Mouse (Mus musculus): ENCODE results near the gene Sult5a1. TPM values are rescaled to one million over a fixed set of nuclear protein-coding genes. Genes with fewer than 3 reads are reported as not detected.
A peak's percentile ranks its signal among the peaks of the same experiment; 100 is the strongest.

Gene Sult5a1
- total RNA-seq, 2 experiments from 2014 or later, result not detected

DNA sequence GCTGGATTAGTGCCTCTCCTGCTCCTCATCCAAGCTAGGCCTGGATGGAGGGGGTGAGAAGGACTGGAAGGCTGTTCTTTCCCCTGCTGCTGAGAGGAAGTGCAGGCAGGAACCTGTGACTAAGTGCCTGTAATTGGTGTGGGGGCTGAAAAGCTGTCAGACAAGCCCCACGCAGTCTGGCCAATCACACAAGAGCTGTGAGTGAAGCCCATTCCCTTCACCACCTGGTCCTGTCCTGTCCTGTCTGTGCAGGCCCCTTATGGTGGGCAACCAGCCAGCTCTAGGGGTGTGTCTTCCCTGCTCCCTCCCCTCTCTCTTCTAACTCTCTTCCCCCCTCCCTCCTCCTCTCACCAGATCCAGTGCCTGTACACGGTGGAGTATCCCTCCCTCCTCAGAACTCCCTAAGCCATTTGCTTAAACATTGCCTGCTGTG lies 20.5 kb downstream of the Sult5a1 start:
- intact Hi-C loops (cut with DNase I), result no loop called here
- DNase-seq (ENCODE audit: low spot score in 2 of 2), result peak; percentile 60 to 69

DNA sequence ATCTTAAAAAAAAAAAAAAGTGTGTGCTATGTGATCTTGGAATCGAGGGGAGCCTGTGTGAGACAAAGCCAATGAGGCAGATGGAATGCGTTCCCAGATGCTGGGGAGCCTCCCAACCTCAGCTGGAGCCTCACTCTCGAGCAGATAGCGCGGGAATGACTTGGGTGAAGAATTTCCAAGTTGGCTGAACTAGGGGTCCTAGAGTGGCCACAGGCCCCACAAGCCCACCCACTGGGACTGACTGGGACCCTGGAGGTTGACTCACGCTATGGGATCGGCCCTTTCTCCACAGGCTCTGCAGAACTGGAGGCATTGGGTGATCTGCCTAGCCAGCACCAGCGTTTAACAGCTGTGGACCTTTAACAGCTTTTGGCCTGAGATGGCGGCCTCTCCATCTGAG lies 21.8 kb downstream of the Sult5a1 start:
- intact Hi-C loops (cut with DNase I), result no loop called here

DNA sequence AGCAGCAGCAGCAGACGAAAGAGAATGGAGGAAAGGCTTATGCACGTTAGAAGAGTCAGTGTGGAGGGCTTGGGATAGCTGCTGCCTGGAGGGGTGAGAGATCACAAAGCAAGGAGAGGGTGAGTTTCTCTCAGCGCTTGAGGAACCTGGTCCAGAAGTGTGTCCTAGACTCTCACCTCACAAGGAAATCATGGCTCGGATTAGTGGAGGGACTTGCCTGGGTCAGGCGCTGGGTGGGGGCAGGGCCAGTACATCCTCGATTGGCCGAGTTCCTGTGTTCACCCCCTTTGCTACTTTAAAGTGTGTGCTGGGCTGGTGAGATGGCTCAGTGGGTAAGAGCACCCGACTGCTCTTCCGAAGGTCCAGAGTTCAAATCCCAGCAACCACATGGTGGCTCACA lies 22.3 kb downstream of the Sult5a1 start:
- intact Hi-C loops (cut with DNase I), result no loop called here
- no peak for DNase-seq (ENCODE audit: low spot score in 2 of 2)

More for the DNA sequence above, 21.8 kb downstream of the Sult5a1 start:
- no peak for DNase-seq (ENCODE audit: low spot score in 2 of 2)

DNA sequence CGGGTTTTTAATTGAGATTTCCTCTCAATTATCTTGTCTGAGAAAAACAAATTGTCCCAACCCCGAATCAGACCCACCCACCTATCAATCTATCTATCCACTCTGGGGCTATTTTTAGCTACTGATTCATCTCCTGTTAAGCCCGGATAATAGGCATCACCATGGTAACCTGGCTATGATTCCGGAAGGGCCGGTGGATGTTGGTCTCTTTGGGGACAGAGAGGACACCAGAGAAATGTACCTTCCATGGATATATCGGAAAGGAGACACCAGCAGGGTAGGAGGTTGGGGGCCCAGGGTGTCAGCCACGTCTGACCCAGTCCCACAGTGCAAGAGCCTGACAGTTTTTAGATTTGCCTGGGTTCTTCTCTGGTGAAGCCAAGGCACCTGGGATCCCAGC lies 22.7 kb downstream of the Sult5a1 start:
- no peak for DNase-seq (ENCODE audit: low spot score in 2 of 2)
- intact Hi-C loops (cut with DNase I), result no loop called here

- intact Hi-C loops (cut with DNase I), result no loop called here
- no peak for DNase-seq (ENCODE audit: low spot score in 2 of 2)
Measured at GRCm38 (mm10) chr8:123134149-123134713, 23.9 kb downstream of the Sult5a1 start.

DNA sequence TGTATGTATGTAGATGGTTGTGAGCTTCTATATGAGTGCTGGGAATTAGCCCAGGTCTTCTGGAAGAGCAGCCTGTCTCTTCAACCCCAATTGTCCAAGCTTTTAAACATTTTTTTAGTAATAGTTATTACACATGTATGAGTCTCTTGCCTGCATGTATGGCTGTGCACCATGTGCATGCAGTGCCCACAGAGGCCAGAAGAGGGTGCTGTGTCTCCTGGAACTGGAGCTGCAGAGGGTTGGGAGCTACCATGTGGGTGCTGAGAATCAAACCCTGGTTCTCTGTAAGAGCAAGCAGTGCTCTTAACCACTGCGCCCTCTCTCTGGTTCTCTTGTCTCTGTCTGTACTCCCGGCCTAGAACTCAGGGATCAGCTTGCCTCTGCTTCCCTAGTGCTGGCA lies 25.2 kb downstream of the Sult5a1 start:
- no peak for DNase-seq (ENCODE audit: low spot score in 2 of 2)
- intact Hi-C loops (cut with DNase I), result no loop called here

GRCm38 (mm10) chr8:123131041-123131440 lies 27.1 kb downstream of the Sult5a1 start:
- intact Hi-C loops (cut with DNase I), result no loop called here
- DNase-seq (ENCODE audit: low spot score in 2 of 2), result no peak

- DNase-seq (ENCODE audit: low spot score in 2 of 2), result no peak
- intact Hi-C loops (cut with DNase I), result no loop called here
Measured at GRCm38 (mm10) chr8:123126193-123126816, 31.8 kb downstream of the Sult5a1 start.

DNA sequence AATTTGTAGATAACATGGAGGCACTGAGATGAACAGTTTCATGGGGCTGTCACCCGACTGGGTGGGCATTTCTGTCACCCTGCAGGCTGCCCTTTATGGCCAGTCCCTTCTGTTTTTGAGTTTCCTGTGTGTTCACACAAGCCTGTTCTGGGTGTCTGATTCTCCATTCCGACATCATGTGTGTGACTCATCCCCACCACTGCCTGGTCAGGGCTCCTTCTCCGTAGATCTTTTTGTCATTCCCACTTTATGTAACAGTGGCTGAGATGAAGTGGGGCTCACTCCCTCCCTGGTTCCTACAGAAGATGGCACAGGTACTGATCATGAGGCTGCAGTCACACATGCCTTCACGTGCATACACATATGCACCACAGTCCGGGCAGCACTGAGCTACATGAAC lies 35.4 kb downstream of the Sult5a1 start:
- intact Hi-C loops (cut with DNase I), result no loop called here
- no peak for DNase-seq (ENCODE audit: low spot score in 2 of 2)

DNA sequence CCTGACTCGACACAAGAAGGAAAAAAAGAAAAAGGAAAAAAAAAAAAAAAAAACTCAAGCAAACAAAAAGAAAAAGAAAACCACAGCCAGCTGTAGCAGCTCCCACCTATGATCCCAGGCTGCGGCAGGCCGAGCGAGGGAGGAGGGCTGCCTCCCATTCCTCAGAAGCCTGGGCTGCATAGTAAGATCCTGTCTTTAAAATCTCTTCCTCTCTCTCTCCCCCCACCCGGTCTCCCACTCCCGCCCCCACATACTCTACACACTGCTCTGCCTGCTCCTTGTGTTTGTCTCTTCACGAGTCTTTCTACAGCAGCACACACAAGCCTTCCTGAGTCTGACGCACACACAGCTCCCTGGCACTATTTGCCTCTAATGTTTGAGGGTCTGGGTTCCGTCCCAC lies 36.1 kb downstream of the Sult5a1 start:
- intact Hi-C loops (cut with DNase I), result no loop called here
- no peak for DNase-seq (ENCODE audit: low spot score in 2 of 2)

DNA sequence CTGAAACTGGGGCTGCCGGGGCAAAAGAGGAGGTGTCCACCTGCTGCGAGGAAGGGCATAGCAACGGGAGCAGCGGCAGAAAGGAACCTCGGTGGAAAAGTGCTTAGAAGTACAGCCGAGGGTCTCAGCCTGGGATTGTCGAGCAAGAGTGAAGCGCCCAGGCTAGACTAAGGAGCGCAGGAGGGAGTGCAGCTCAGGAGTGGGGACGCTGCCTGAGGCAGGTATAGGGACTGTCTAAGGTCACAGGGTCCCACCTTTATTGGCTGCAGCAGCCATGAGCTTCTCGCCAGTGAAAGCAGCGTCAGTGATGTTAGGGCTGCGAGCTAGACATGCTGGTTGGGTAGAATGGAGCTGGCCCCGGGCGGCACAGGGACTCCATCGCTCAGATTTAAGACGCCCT lies 40.4 kb downstream of the Sult5a1 start:
- DNase-seq (ENCODE audit: low spot score in 2 of 2), result no peak
- intact Hi-C loops (cut with DNase I), result no loop called here

DNA sequence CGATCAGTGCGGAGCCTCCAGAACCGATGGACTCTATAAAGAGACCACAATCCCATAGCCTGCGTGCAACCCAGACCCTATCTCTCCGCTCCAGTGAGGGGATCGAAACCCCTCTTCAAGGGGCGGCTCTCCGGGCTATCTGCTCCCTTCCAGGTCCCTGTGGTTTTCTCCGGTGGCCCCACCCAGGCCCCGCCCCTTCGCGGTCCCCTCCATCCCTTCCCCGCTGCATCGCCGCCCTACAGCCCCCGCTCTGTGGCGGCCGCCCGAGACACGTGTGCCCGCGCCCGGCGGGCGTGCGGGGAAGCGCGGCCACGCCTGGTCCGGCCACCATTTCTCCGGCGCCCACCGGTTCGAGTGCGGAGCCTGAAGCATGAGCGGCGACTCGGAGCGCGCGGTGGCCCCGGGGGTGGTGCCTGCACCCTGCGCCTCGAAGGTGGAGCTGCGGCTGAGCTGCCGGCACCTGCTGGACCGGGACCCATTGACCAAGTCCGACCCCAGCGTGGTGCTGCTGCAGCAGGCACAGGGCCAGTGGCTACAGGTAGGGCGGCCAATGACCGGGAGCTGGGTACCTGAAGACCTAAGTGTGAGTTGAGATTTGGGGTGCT lies 40.9 kb downstream of the Sult5a1 start, which contains the start of gene Cpne7:
Cpne7 (plus strand) TSS at position 248 of the 605 bp plus-strand sequence.
- peak in 1 of 2 experiments; percentile 24 for DNase-seq (ENCODE audit: low spot score in 2 of 2)
- intact Hi-C loops (cut with DNase I), result no loop called here

GRCm38 (mm10) chr8:123114644-123115043 lies 43.5 kb downstream of the Sult5a1 start:
- DNase-seq (ENCODE audit: low spot score in 2 of 2), result no peak
- intact Hi-C loops (cut with DNase I), result loop anchor here (5.0 kb wide), 1 partner anchor 78 kb away; no protein-coding TSS in a partner anchor

DNA sequence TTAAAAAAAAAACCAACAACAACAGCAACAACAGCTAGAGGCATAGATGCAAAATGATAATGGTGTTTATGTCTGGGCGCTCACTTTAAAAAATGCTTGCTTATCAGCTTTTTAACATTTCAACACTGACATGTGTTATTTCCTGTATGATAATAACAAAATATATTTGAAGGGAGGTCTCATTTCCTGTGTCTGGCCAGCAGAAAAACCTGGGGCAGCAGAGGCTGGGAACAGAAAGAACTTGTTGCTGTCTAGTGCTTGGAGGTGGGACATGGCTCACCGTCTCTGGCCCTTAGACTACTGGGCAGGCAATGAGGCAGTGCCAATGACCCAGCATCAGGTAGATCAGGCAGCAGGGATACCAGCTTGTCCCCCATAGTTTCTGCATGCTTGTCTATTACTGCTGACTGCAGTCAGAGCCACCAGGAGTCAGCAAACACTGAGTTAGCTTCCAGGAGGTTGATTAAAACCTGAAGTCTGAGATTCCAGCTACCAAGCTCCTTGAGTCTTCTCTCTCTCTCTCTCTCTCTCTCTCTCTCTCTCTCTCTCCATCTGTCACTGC lies 44.1 kb downstream of the Sult5a1 start:
- intact Hi-C loops (cut with DNase I), result loop anchor here (5.0 kb wide), 1 partner anchor 78 kb away; no protein-coding TSS in a partner anchor
- no peak for DNase-seq (ENCODE audit: low spot score in 2 of 2)

DNA sequence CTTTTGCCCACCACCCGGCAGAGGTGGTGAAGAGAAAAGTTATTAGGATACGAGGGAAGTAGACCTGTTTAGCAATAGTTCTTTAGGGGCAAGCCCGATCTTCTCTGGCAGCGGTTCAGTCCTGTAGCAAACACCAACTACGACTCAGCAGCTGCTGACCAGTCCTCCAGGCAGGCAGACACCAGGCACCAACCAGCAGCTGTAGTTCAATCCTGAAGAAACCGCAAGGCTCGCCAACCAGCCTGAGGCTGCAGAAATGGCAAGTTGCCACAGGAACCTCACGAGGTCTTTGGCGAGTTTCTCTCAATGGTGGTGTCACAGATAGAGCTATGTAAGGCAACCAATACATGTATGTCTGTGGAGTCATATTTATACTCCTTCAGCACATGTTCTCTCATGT lies 45.2 kb downstream of the Sult5a1 start:
- no peak for DNase-seq (ENCODE audit: low spot score in 2 of 2)
- intact Hi-C loops (cut with DNase I), result loop anchor here (5.0 kb wide), 1 partner anchor 79 kb away; no protein-coding TSS in a partner anchor

DNA sequence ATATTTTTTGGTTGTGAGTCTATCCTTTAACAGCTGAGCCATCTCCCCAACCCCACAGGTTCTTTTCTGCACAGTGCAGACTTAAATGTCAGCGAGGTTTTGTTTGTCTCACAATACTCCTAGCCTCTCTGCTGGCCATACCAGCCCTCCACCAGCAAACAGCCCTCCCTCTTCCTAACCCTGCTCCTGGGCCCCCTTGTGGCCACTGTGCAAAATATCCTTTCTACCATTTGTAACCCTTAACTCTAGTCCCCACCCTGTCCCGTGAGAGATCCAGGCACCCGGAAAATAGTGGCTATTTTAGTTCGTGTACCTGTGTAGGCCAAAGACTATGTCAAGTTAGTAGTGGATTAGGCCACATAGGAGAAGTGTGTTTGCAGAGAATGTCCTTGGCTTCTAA lies 47.5 kb downstream of the Sult5a1 start:
- intact Hi-C loops (cut with DNase I), result loop anchor here (5.0 kb wide), 1 partner anchor 82 kb away; no protein-coding TSS in a partner anchor
- no peak for DNase-seq (ENCODE audit: low spot score in 2 of 2)

GRCm38 (mm10) chr8:123108953-123109352 lies 49.2 kb downstream of the Sult5a1 start:
- DNase-seq (ENCODE audit: low spot score in 2 of 2), result no peak
- intact Hi-C loops (cut with DNase I), result no loop called here

- intact Hi-C loops (cut with DNase I), result no loop called here
- no peak for DNase-seq (ENCODE audit: low spot score in 2 of 2)
Measured at GRCm38 (mm10) chr8:123108010-123108409, 50.1 kb downstream of the Sult5a1 start.

DNA sequence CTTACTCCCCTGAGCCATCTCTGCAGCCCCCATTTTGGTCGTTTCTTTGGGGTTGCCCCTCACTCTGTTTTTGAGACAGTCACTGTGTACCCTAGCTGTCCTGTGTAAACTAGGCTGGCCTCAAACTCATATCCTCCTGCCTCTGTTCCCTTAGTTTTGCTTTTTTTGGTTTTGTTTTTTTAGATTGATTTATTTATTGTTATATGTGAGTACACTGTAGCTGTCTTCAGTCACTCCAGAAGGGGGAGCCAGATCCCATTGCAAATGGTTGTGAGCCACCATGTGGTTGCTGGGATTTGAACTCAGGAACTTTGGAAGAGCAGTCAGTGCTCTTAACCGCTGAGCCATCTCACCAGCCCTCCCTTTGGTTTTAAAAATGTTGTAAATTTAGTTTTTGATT lies 51.6 kb downstream of the Sult5a1 start:
- DNase-seq (ENCODE audit: low spot score in 2 of 2), result no peak
- intact Hi-C loops (cut with DNase I), result loop anchor here (2.0 kb wide), 1 partner anchor 96 kb away; no protein-coding TSS in a partner anchor

- DNase-seq (ENCODE audit: low spot score in 2 of 2), result no peak
- intact Hi-C loops (cut with DNase I), result loop anchor here (2.0 kb wide), 1 partner anchor 97 kb away; no protein-coding TSS in a partner anchor
Measured at GRCm38 (mm10) chr8:123105553-123106326, 52.4 kb downstream of the Sult5a1 start.
